Mouse (Mus musculus) left cerebral cortex, postnatal 25 days (tissue): ENCODE data around the gene Zfp810. TPM values are rescaled to one million over a fixed set of nuclear protein-coding genes. Genes with fewer than 3 reads are reported as not detected.

Experiments used
- DNase-seq, 2 experiments: peaks; one replicate each; pipeline ENCODE4 v3.0.0; 2022; ENCODE audit warnings: low spot score in 2 of 2, mixed read lengths in 1 of 2
- intact Hi-C: fragments of 180-260 bp; cut with DNase I; formaldehyde crosslinking; loops from one replicate; pipeline ENCODE4 v1.15.1; 2025
- total RNA-seq, 2 experiments: library from RNA; stranded (reverse); gene quantifications; 2 replicates each; pipeline ENCODE4 v1.2.3; 2021

Zfp810 gene
- total RNA-seq, 2 experiments from 2014 or later: 17.2 to 17.7 TPM

- intact Hi-C loops: no loop called here
- no peak for DNase-seq
These were observed 44.8 kb downstream of the Zfp810 start for GRCm38 (mm10) chr9:22262611-22263010.

GRCm38 (mm10) chr9:22261594-22261993 lies 45.9 kb downstream of the Zfp810 start:
- intact Hi-C loops: no loop called here
- no peak for DNase-seq

- no peak for DNase-seq
- intact Hi-C loops: no loop called here
These were observed 47.4 kb downstream of the Zfp810 start for GRCm38 (mm10) chr9:22260092-22260422.

GRCm38 (mm10) chr9:22259184-22260091 lies 48.0 kb downstream of the Zfp810 start, which contains the start of gene Zfp599:
Zfp599 (minus strand) TSS chr9:22259895.
- DNase-seq: peak; percentile 61 to 83
- intact Hi-C loops: no loop called here

GRCm38 (mm10) chr9:22258784-22259183 lies 48.7 kb downstream of the Zfp810 start:
- intact Hi-C loops: no loop called here
- no peak for DNase-seq

GRCm38 (mm10) chr9:22256579-22256978 lies 50.9 kb downstream of the Zfp810 start:
- intact Hi-C loops: no loop called here
- no peak for DNase-seq

- intact Hi-C loops: no loop called here
- DNase-seq: no peak
These were observed 63.2 kb downstream of the Zfp810 start for GRCm38 (mm10) chr9:22244242-22244641.

GRCm38 (mm10) chr9:22240001-22240400 lies 67.4 kb downstream of the Zfp810 start:
- DNase-seq: no peak
- intact Hi-C loops: no loop called here

- peak in 1 of 2 experiments; percentile 13 for DNase-seq
These were observed 76.9 kb downstream of the Zfp810 start for GRCm38 (mm10) chr9:22230556-22230955.

GRCm38 (mm10) chr9:22230061-22230460 lies 77.4 kb downstream of the Zfp810 start:
- intact Hi-C loops: no loop called here
- no peak for DNase-seq

More at GRCm38 (mm10) chr9:22230556-22230955, 76.9 kb downstream of the Zfp810 start:
- intact Hi-C loops: no loop called here

- intact Hi-C loops: loop anchor here (5.0 kb wide), 1 partner anchor 158 kb away; the partner anchor contains the start of gene Anln
- DNase-seq: no peak
These were observed 77.9 kb downstream of the Zfp810 start for GRCm38 (mm10) chr9:22229386-22230026.

GRCm38 (mm10) chr9:22226846-22227245 lies 80.6 kb downstream of the Zfp810 start:
- DNase-seq: no peak
- intact Hi-C loops: loop anchor here (5.0 kb wide), 1 partner anchor 160 kb away; the partner anchor contains the start of gene Anln

Other genes starting within 250 kb of the Zfp810 start
- gene Gm49318, start 236.4 kb downstream of the Zfp810 start, total RNA-seq: 1 to 10 TPM in 1 of 2 experiments, under 1 TPM in 1; 0.94 to 4.1 TPM
- gene Zfp653, start 236.3 kb downstream of the Zfp810 start, total RNA-seq: 10 to 100 TPM; 18.0 to 19.3 TPM
- 10 to 100 TPM; 40.5 to 45.2 TPM for gene Ecsit, start 222.2 kb downstream of the Zfp810 start, total RNA-seq
- 1 to 10 TPM in 1 of 2 experiments, under 1 TPM in 1; 0.25 to 1.0 TPM for gene Cnn1, start 208.4 kb downstream of the Zfp810 start, total RNA-seq
- 10 to 100 TPM; 66.9 to 71.1 TPM for gene Elof1, start 190.5 kb downstream of the Zfp810 start, total RNA-seq
- under 1 TPM; 0.28 to 0.41 TPM for gene Acp5, start 171.9 kb downstream of the Zfp810 start, total RNA-seq
- gene Pigyl, start 150.8 kb downstream of the Zfp810 start, total RNA-seq: 10 to 100 TPM; 40.5 to 47.1 TPM
- gene Zfp872, start 119.6 kb downstream of the Zfp810 start, total RNA-seq: not detected
- gene Zfp809, start 81.9 kb downstream of the Zfp810 start, total RNA-seq: 10 to 100 TPM; 18.4 to 22.4 TPM
- gene Zfp599, start 47.8 kb downstream of the Zfp810 start, total RNA-seq: 1 to 10 TPM; 3.4 to 4.2 TPM
- gene Anln, start 81.5 kb upstream of the Zfp810 start, total RNA-seq: 1 to 10 TPM; 6.4 to 7.3 TPM
- gene 9530077C05Rik, start 103.9 kb upstream of the Zfp810 start, total RNA-seq: 1 to 10 TPM; 7.4 to 8.4 TPM
- not detected for gene Gm17545, start 146.6 kb upstream of the Zfp810 start, total RNA-seq
- 10 to 100 TPM; 40.0 to 40.1 TPM for gene Rp9, start 162.1 kb upstream of the Zfp810 start, total RNA-seq
- 10 to 100 TPM; 27.8 to 28.6 TPM for gene Bbs9, start 168.1 kb upstream of the Zfp810 start, total RNA-seq